Mouse (Mus musculus): ENCODE data around the gene Fam222a. TPM values are rescaled to one million over a fixed set of nuclear protein-coding genes. Genes with fewer than 3 reads are reported as not detected.

The Fam222a gene
- polyA plus RNA-seq, 1 experiment from 2014 or later: 2.3 TPM

GRCm38 (mm10) chr5:114656305-114656704 lies 88.5 kb downstream of the Fam222a start:
- Histone ChIP-seq H3K9me3 (no peaks in the 10 kb centered on the region), H3K27me3 (replicated peaks; ENCODE audit: low read depth, poor library complexity, severe bottlenecking) (peaks cover 90% of the 10 kb centered on the region), H3K4me1 (peaks cover 29% of the 10 kb centered on the region), H3K36me3 (replicated peaks) (no peaks in the 10 kb centered on the region), H3K27ac (replicated peaks) (no peak overlapping the region), H3K4me3 (no peak overlapping the region)
- no peak for DNase-seq (ENCODE audit: low spot score)
- 79% methylated on average over 7 of the region's 7 CpGs for WGBS

GRCm38 (mm10) chr5:114657426-114657825 lies 89.6 kb downstream of the Fam222a start:
- peak overlapping the region; percentile 68 for H3K4me3 ChIP-seq
- no peaks in the 10 kb centered on the region for H3K9me3 ChIP-seq
- H3K27me3 ChIP-seq (replicated peaks; ENCODE audit: low read depth, poor library complexity, severe bottlenecking): peaks cover 85% of the 10 kb centered on the region
- 27% methylated on average over 10 of the region's 10 CpGs for WGBS
- peaks cover 19% of the 10 kb centered on the region for H3K4me1 ChIP-seq
- no peaks in the 10 kb centered on the region for H3K36me3 ChIP-seq (replicated peaks)
- no peak overlapping the region for H3K27ac ChIP-seq (replicated peaks)
- no peak for DNase-seq (ENCODE audit: low spot score)

GRCm38 (mm10) chr5:114658255-114658654 lies 90.4 kb downstream of the Fam222a start, which contains the start of gene Trpv4:
Gene Trpv4, minus strand, starts transcription at chr5:114658421.
- WGBS: 1% methylated on average over 47 of the region's 47 CpGs
- peak within 1 kb of the TSS; percentile 69 for H3K27ac ChIP-seq (replicated peaks)
- peak; percentile 53 for DNase-seq (ENCODE audit: low spot score)

GRCm38 (mm10) chr5:114661029-114661428 lies 93.2 kb downstream of the Fam222a start:
- Histone ChIP-seq H3K36me3 (replicated peaks) (no peaks in the 10 kb centered on the region), H3K27ac (replicated peaks) (no peak overlapping the region), H3K4me3 (no peak overlapping the region), H3K9me3 (no peaks in the 10 kb centered on the region), H3K27me3 (replicated peaks; ENCODE audit: low read depth, poor library complexity, severe bottlenecking) (peaks cover 49% of the 10 kb centered on the region), H3K4me1 (peaks cover 33% of the 10 kb centered on the region)
- 79% methylated on average over 6 of the region's 6 CpGs for WGBS
- no peak for DNase-seq (ENCODE audit: low spot score)

More at GRCm38 (mm10) chr5:114658255-114658654, 90.4 kb downstream of the Fam222a start, which contains the start of gene Trpv4:
- H3K4me3 ChIP-seq: peak within 1 kb of the TSS; percentile 68
- peaks cover 76% of the 10 kb centered on the region for H3K27me3 ChIP-seq (replicated peaks; ENCODE audit: low read depth, poor library complexity, severe bottlenecking)
- peaks cover 17% of the 10 kb centered on the region for H3K4me1 ChIP-seq
- no peaks in the 10 kb centered on the region for H3K36me3 ChIP-seq (replicated peaks)
- H3K9me3 ChIP-seq: no peaks in the 10 kb centered on the region

Other genes with a start within 250 kb of the Fam222a start
- gene Kctd10, start 187.5 kb upstream of the Fam222a start, polyA plus RNA-seq (2016; fragmentation: Nextera tagmentation; extraction: Ambion mirVana): 112 and 116 TPM in 2 replicates
- 54.3 and 54.8 TPM in 2 replicates for gene Ube3b, start 187.4 kb upstream of the Fam222a start, polyA plus RNA-seq (2016; fragmentation: Nextera tagmentation; extraction: Ambion mirVana)
- gene Mmab, start 124.0 kb upstream of the Fam222a start, polyA plus RNA-seq (2016; fragmentation: Nextera tagmentation; extraction: Ambion mirVana): 33.2 and 34.4 TPM in 2 replicates
- gene Mvk, start 123.7 kb upstream of the Fam222a start, polyA plus RNA-seq (2016; fragmentation: Nextera tagmentation; extraction: Ambion mirVana): 54.9 and 55.0 TPM in 2 replicates
- 0.75 and 0.91 TPM in 2 replicates for gene Trpv4, start 90.4 kb downstream of the Fam222a start, polyA plus RNA-seq (2016; fragmentation: Nextera tagmentation; extraction: Ambion mirVana)
- gene Gltp, start 123.0 kb downstream of the Fam222a start, polyA plus RNA-seq (2016; fragmentation: Nextera tagmentation; extraction: Ambion mirVana): 75.1 and 79.0 TPM in 2 replicates
- 20.7 and 22.0 TPM in 2 replicates for gene Tchp, start 139.7 kb downstream of the Fam222a start, polyA plus RNA-seq (2016; fragmentation: Nextera tagmentation; extraction: Ambion mirVana)
- 44.4 and 48.1 TPM in 2 replicates for gene Ankrd13a, start 206.7 kb downstream of the Fam222a start, polyA plus RNA-seq (2016; fragmentation: Nextera tagmentation; extraction: Ambion mirVana)
- gene Git2, start 207.5 kb downstream of the Fam222a start, polyA plus RNA-seq (2016; fragmentation: Nextera tagmentation; extraction: Ambion mirVana): 36.7 and 38.1 TPM in 2 replicates